Mouse (Mus musculus): ENCODE data around the gene Aqp7. TPM values are rescaled to one million over a fixed set of nuclear protein-coding genes. Genes with fewer than 3 reads are reported as not detected.

Gene Aqp7
- total and polyA plus RNA-seq, 3 experiments: 21.6 to 33.0 (median 32.7) TPM

- Histone ChIP-seq H3K27ac (peak overlapping the region; percentile 58), H3K9ac (ENCODE audit: low read depth, low read length) (peak overlapping the region; percentile 22), H3K4me3 (no peak overlapping the region; the same call in 1 of the 2 replicates), H3K27me3 (ENCODE audit: control insufficient read depth, insufficient read depth, low read length) (no peaks in the 10 kb centered on the region), H3K4me1 (ENCODE audit: control insufficient read depth, insufficient read depth, low read length) (peaks cover 3% of the 10 kb centered on the region), H3K36me3 (ENCODE audit: control insufficient read depth, insufficient read depth, low read length) (no peaks in the 10 kb centered on the region), H3K79me2 (replicated peaks; ENCODE audit: control insufficient read depth, insufficient read depth, low read length) (no peaks in the 10 kb centered on the region)
- DNase-seq: no peak
- TF ChIP-seq POLR2A (IDR thresholded peaks at IDR 0.05; ENCODE audit: insufficient read depth, low read depth, low read length) (no peak), EP300 (IDR thresholded peaks at IDR 0.05; ENCODE audit: insufficient read depth, low read depth, low read length) (no peak), CTCF (IDR thresholded peaks at IDR 0.05) (no peak)
- WGBS: 35% methylated on average over 13 of the region's 13 CpGs
- intact Hi-C loops (cut with DNase I): loop anchor here (5.0 kb wide), 1 partner anchor 33 kb away; no protein-coding TSS in a partner anchor
These were observed 7.2 kb upstream of the Aqp7 start for GRCm38 (mm10) chr4:41055111-41055510.

GRCm38 (mm10) chr4:41051781-41052180 is 3.8 kb upstream of the Aqp7 start:
- Histone ChIP-seq H3K9ac (ENCODE audit: low read depth, low read length) (no peak overlapping the region), H3K36me3 (ENCODE audit: control insufficient read depth, insufficient read depth, low read length) (no peaks in the 10 kb centered on the region), H3K4me1 (ENCODE audit: control insufficient read depth, insufficient read depth, low read length) (peaks cover 6% of the 10 kb centered on the region), H3K4me3 (no peak overlapping the region), H3K27me3 (ENCODE audit: control insufficient read depth, insufficient read depth, low read length) (no peaks in the 10 kb centered on the region), H3K27ac (no peak overlapping the region), H3K79me2 (replicated peaks; ENCODE audit: control insufficient read depth, insufficient read depth, low read length) (no peaks in the 10 kb centered on the region)
- no peak for TF ChIP-seq EP300 (IDR thresholded peaks at IDR 0.05; ENCODE audit: insufficient read depth, low read depth, low read length)
- TF ChIP-seq POLR2A (IDR thresholded peaks at IDR 0.05; ENCODE audit: insufficient read depth, low read depth, low read length): no peak
- TF ChIP-seq CTCF (IDR thresholded peaks at IDR 0.05): no peak
- intact Hi-C loops (cut with DNase I): loop anchor here (2.0 to 5.0 kb wide), 4 partner anchors 115 to 341 kb away; partner anchors contain the start of gene Ubap2
- DNase-seq: no peak
- WGBS: 84% methylated on average over 7 of the region's 7 CpGs

- Histone ChIP-seq H3K36me3 (ENCODE audit: control insufficient read depth, insufficient read depth, low read length) (no peaks in the 10 kb centered on the region), H3K4me3 (no peak overlapping the region; the same call in 1 of the 2 replicates), H3K79me2 (replicated peaks; ENCODE audit: control insufficient read depth, insufficient read depth, low read length) (no peaks in the 10 kb centered on the region), H3K4me1 (ENCODE audit: control insufficient read depth, insufficient read depth, low read length) (peaks cover 6% of the 10 kb centered on the region), H3K9ac (ENCODE audit: low read depth, low read length) (no peak overlapping the region), H3K27me3 (ENCODE audit: control insufficient read depth, insufficient read depth, low read length) (no peaks in the 10 kb centered on the region), H3K27ac (no peak overlapping the region)
- TF ChIP-seq POLR2A (IDR thresholded peaks at IDR 0.05; ENCODE audit: insufficient read depth, low read depth, low read length) (no peak), EP300 (IDR thresholded peaks at IDR 0.05; ENCODE audit: insufficient read depth, low read depth, low read length) (peak; percentile 65; the same call in 1 of the 2 replicates), CTCF (IDR thresholded peaks at IDR 0.05) (peak; percentile 93)
- DNase-seq: peak; percentile 79 to 86
- 32% methylated on average over 16 of the region's 16 CpGs for WGBS
- intact Hi-C loops (cut with DNase I): loop anchor here (1.0 to 5.0 kb wide), 5 partner anchors 68 to 341 kb away; partner anchors contain the start of gene Ubap2
These were observed 3.1 kb upstream of the Aqp7 start for GRCm38 (mm10) chr4:41050726-41051675.

- H3K9ac ChIP-seq (ENCODE audit: low read depth, low read length): no peak overlapping the region
- no peaks in the 10 kb centered on the region for H3K79me2 ChIP-seq (replicated peaks; ENCODE audit: control insufficient read depth, insufficient read depth, low read length)
- no peak for DNase-seq
- peak overlapping the region; percentile 93 for H3K27ac ChIP-seq
- TF ChIP-seq CTCF (IDR thresholded peaks at IDR 0.05): no peak
- WGBS: 40% methylated on average over 2 of the region's 2 CpGs
- no peaks in the 10 kb centered on the region for H3K36me3 ChIP-seq (ENCODE audit: control insufficient read depth, insufficient read depth, low read length)
- intact Hi-C loops (cut with DNase I): loop anchor here (10.0 kb wide), 1 partner anchor 204 kb away; no protein-coding TSS in a partner anchor
- H3K27me3 ChIP-seq (ENCODE audit: control insufficient read depth, insufficient read depth, low read length): no peaks in the 10 kb centered on the region
- H3K4me1 ChIP-seq (ENCODE audit: control insufficient read depth, insufficient read depth, low read length): peaks cover 5% of the 10 kb centered on the region
- H3K4me3 ChIP-seq: no peak overlapping the region
These were observed 987 bp upstream of the Aqp7 start for GRCm38 (mm10) chr4:41048926-41049325.

- Histone ChIP-seq H3K79me2 (replicated peaks; ENCODE audit: control insufficient read depth, insufficient read depth, low read length) (no peaks in the 10 kb centered on the region), H3K27me3 (ENCODE audit: control insufficient read depth, insufficient read depth, low read length) (no peaks in the 10 kb centered on the region), H3K4me1 (ENCODE audit: control insufficient read depth, insufficient read depth, low read length) (peaks cover 8% of the 10 kb centered on the region), H3K36me3 (ENCODE audit: control insufficient read depth, insufficient read depth, low read length) (peaks cover 3% of the 10 kb centered on the region; the same call in 1 of the 2 replicates), H3K9ac (ENCODE audit: low read depth, low read length) (peak overlapping the region; percentile 72), H3K27ac (peak overlapping the region; percentile 93), H3K4me3 (peak overlapping the region; percentile 45)
- TF ChIP-seq EP300 (IDR thresholded peaks at IDR 0.05; ENCODE audit: insufficient read depth, low read depth, low read length): no peak
- TF ChIP-seq POLR2A (IDR thresholded peaks at IDR 0.05; ENCODE audit: insufficient read depth, low read depth, low read length): no peak
- no peak for TF ChIP-seq CTCF (IDR thresholded peaks at IDR 0.05)
- intact Hi-C loops (cut with DNase I): loop anchor here (10.0 kb wide), 1 partner anchor 202 kb away; no protein-coding TSS in a partner anchor
- 71% methylated on average over 13 of the region's 13 CpGs for WGBS
- DNase-seq: no peak
These were observed 1.6 kb downstream of the Aqp7 start for GRCm38 (mm10) chr4:41046254-41046795.
